Mouse (Mus musculus) megakaryocyte, embryonic 14.5 days (primary cell): ENCODE data around the gene Txndc11.

Experiments used
- FLI1 ChIP-seq: IDR thresholded peaks from 2 replicates; pipeline ENCODE4 v1.6.1; 2012; ENCODE audit warnings: low read length, inconsistent platforms, mixed read lengths
- GATA1 ChIP-seq: IDR thresholded peaks from 3 replicates; pipeline ENCODE4 v1.6.1; 2012; ENCODE audit warnings: mixed read lengths, low read length, inconsistent platforms, borderline replicate concordance

GRCm38 (mm10) chr16:11030844-11031243 lies 103.6 kb downstream of the Txndc11 start:
- TF ChIP-seq GATA1, result no peak
- no peak for TF ChIP-seq FLI1
